ENCODE assay signal across 9 mouse cellular contexts in genomic region chr12:79732355-79733115, GRCm38 (mm10).
DNase-seq lines count a peak whose midpoint lies in the region; ATAC-seq and TF ChIP-seq lines count a peak whose summit lies in the region.
"Had no signal": no experiment of that assay in that cellular context is flagged by ENCODE, and none has a peak within 500 bp of the region (broad histone marks: within the 10 kb centered on the region; RNA-seq: fewer than 3 reads in every experiment).

No protein-coding gene starts in this region.

- H3K9ac ChIP-seq in forebrain, postnatal 0 days: no peak overlapping the region
- H3K9ac ChIP-seq in limb, embryonic 15.5 days: no peak overlapping the region

- peaks cover 38% of the 10 kb centered on the region for H3K4me1 ChIP-seq in G1E (ENCODE audit: insufficient read depth, low read depth, low read length)
- peaks cover 8% of the 10 kb centered on the region; the same call in 1 of the 2 replicates for H3K4me1 ChIP-seq in forebrain, postnatal 0 days (ENCODE audit: insufficient read depth)
- H3K4me1 ChIP-seq in limb, embryonic 15.5 days: peaks cover 47% of the 10 kb centered on the region
- H3K4me1 ChIP-seq in thymus, adult 2 months (replicated peaks; ENCODE audit: control insufficient read depth, insufficient read depth, low read length): no peaks in the 10 kb centered on the region

- peak overlapping the region; percentile 59 for H3K27ac ChIP-seq in forebrain, postnatal 0 days (ENCODE audit: low read depth, low read length)
- peak overlapping the region; percentile 80 for H3K27ac ChIP-seq in limb, embryonic 15.5 days
- no peak overlapping the region for H3K27ac ChIP-seq in thymus, adult 2 months (ENCODE audit: control insufficient read depth, insufficient read depth, low read length)

- no peak for DNase-seq in frontal cortex, postnatal 14 days (ENCODE audit: low spot score in 2 of 2)
- peak; percentile 80 for DNase-seq in G1E (ENCODE audit: low spot score)
- DNase-seq in forebrain, postnatal 0 days: no peak
- DNase-seq in thymus, adult 2 months: no peak
- no peak for DNase-seq in cerebellum, adult 18-20 months
- no peak for DNase-seq in urinary bladder, postnatal 10 days (ENCODE audit: low spot score)
- DNase-seq: cerebellum, postnatal 36 days had no signal

- H3K9me3 ChIP-seq in G1E (replicated peaks): peaks cover 10% of the 10 kb centered on the region
- H3K9me3 ChIP-seq in forebrain, postnatal 0 days (ENCODE audit: low read length): peaks cover 11% of the 10 kb centered on the region
- 0 out of 2 replicates have a peak, but pooled peaks cover 3% of the 10 kb centered on the region for H3K9me3 ChIP-seq in limb, embryonic 15.5 days

- H3K4me2 ChIP-seq in forebrain, postnatal 0 days (ENCODE audit: low read depth): no peak overlapping the region
- no peak overlapping the region for H3K4me2 ChIP-seq in limb, embryonic 15.5 days

- no peaks in the 10 kb centered on the region for H3K36me3 ChIP-seq in G1E (replicated peaks)
- no peaks in the 10 kb centered on the region for H3K36me3 ChIP-seq in forebrain, postnatal 0 days (ENCODE audit: insufficient read depth)
- no peaks in the 10 kb centered on the region for H3K36me3 ChIP-seq in limb, embryonic 15.5 days
- H3K36me3 ChIP-seq in thymus, adult 2 months (ENCODE audit: control insufficient read depth, insufficient read depth, low read length): no peaks in the 10 kb centered on the region

- no peak for TF ChIP-seq CTCF in G1E (IDR thresholded peaks at IDR 0.05; ENCODE audit: low read depth, low read length)
- no peak for TF ChIP-seq CTCF in forebrain, postnatal 0 days (IDR thresholded peaks at IDR 0.05; ENCODE audit: low read depth)
- no peak for TF ChIP-seq CTCF in thymus, adult 2 months (IDR thresholded peaks at IDR 0.05; ENCODE audit: borderline replicate concordance, control insufficient read depth, extremely low read depth, insufficient read depth, low read length, poor library complexity)

- no peak for TF ChIP-seq POLR2A in thymus, adult 2 months (IDR thresholded peaks at IDR 0.05; ENCODE audit: control insufficient read depth, extremely low read depth, insufficient read depth, low read length, poor library complexity)

- no peak overlapping the region; the same call in 1 of the 2 replicates for H3K4me3 ChIP-seq in G1E (ENCODE audit: low read depth, low read length)
- H3K4me3 ChIP-seq in forebrain, postnatal 0 days (ENCODE audit: low read depth, low read length): no peak overlapping the region
- H3K4me3 ChIP-seq in limb, embryonic 15.5 days: no peak overlapping the region
- no peak overlapping the region for H3K4me3 ChIP-seq in thymus, adult 2 months (ENCODE audit: control insufficient read depth, insufficient read depth, low read length)

- peak; percentile 73; the same call in 1 of the 2 replicates for ATAC-seq in frontal cortex, adult (ENCODE audit: low TSS enrichment)
- ATAC-seq in G1E (ENCODE audit: extremely low read depth, insufficient number of reproducible peaks, low FRiP score, poor library complexity, severe bottlenecking): peak; percentile 93
- peak; percentile 51 for ATAC-seq in forebrain, postnatal 0 days
- no peak for ATAC-seq in limb, embryonic 15.5 days (ENCODE audit: insufficient number of reproducible peaks, low FRiP score, low TSS enrichment, low read depth)

- whole genome bisulfite sequencing in forebrain, postnatal 0 days: 29% methylated on average over 12 of the region's 12 CpGs
- WGBS in limb, embryonic 15.5 days: 36% methylated on average over 12 of the region's 12 CpGs
- WGBS in thymus, adult 2 months: 75% methylated on average over 12 of the region's 12 CpGs

- H3K27me3 ChIP-seq in G1E (ENCODE audit: insufficient read depth, low read length): no peaks in the 10 kb centered on the region
- H3K27me3 ChIP-seq in forebrain, postnatal 0 days (ENCODE audit: insufficient read depth, low read length): no peaks in the 10 kb centered on the region
- no peaks in the 10 kb centered on the region for H3K27me3 ChIP-seq in limb, embryonic 15.5 days
- no peaks in the 10 kb centered on the region for H3K27me3 ChIP-seq in thymus, adult 2 months (ENCODE audit: control insufficient read depth, insufficient read depth, low read length)
